Mouse (Mus musculus) yolk sac, embryonic 10.5 days (tissue): Measurements from ENCODE around the gene Klf3.

ENCODE experiments used
- DNase-seq: peaks from one replicate; pipeline ENCODE4 v3.0.0-alpha.2; 2017; ENCODE audit warnings: low spot score

Gene Klf3

DNA sequence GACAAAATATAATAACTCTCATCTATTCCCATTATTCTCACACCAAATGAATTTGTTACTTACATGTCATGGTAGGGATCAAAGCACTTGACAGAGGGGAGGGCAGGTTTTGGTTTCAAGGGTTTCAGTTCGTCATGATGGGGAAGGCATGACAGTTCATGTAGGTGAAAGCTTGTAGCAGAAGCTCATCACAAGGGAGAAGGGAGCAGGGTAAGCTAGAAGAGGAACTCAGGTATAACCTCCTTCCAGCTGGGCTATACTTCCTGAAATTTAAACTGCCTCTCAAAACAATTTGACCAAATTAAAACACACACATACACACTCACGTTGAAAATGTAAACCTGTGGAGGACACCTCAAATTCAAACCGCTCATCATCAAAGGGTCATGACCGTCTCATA, 32.1 kb downstream of the Klf3 start:
- DNase-seq: no peak

DNA sequence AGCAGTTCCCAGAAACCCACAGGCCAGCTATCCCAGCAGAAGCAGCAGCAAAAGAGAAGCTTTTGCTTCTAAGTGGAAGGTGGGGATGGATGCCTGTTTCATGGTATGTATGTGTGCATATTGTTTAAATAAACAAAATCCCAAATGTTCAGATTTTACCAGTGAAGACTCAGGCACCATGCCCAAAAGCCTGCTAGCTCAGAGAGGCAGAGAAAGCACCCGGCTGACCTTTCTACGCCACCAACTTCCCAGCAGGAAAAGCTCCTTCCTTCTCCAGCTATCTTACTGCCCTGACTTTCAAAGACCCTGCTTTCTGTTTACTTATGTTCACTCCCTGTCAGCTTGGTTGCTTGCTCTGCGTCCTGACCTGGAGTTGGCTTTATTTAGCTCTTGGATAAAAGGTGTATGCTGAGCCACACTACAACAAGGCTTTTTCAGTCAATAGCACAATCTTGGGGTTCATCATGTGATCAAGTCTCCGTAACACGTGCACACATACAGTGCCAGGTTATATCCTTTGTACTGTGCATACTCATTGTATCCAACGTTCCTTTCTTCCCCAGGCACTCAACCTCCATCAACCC, 35.9 kb downstream of the Klf3 start:
- peak; percentile 20 for DNase-seq

DNA sequence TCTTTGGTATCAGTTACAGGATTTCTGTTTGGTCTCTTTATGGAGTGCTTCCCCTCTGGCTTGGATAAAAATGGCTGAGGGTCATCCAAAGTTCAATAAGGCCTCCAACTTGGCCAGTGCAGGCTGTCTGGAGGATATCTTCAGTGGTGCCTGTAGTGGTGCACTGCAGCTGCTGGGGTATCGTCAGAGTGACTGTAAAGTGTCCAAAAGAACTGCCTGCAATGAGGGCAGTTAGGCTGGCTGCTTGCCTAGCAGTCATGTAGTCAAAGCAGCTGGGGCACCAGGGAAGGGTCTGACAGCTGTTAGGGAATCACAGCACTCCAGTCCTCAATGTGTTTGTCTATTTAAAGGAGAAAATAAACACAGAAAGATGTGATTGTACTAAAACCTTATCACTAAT, 36.9 kb downstream of the Klf3 start:
- no peak for DNase-seq

GRCm38 (mm10) chr5:64844622-64845021, 41.4 kb downstream of the Klf3 start:
- no peak for DNase-seq

DNA sequence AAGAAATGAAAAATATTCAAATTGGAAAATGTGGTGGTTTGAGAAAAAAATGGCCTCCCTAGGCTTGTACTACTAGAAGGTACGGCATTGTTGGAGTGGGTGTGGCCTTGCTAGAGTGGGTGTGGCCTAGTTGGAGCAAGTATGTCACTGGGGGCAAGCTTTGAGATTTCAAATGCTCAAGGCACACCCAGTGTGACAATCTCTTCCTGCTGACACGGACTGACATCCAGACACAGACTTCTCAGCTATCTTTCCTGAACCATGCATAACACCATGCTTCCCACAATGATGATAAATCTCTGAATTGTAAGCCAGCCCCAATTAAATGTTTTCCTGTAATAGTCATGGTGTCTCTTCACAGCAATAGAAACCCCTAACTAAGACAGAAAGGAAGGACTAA, 44.1 kb downstream of the Klf3 start:
- no peak for DNase-seq

DNA sequence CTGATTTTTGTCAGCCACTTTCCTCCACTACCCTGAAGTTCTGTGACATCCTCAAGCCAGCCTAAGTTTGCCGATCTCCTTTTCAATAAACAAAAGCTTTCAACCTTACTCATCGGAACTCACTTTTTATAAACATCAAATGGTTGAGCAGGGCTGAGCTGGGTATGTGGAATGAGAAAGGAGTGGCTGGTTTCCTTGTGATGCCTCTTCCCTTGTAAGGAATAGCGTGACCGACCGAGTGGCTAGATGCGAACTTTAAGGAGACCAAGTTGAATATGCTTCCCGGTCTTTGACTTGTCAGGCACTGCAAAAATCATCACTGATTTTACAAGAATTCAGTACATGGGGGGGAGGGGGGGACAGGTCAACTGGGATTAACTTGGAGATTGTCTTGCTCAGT, 46.7 kb downstream of the Klf3 start:
- no peak for DNase-seq

- DNase-seq: peak; percentile 56
Observed at GRCm38 (mm10) chr5:64852656-64853398, 49.6 kb downstream of the Klf3 start.

DNA sequence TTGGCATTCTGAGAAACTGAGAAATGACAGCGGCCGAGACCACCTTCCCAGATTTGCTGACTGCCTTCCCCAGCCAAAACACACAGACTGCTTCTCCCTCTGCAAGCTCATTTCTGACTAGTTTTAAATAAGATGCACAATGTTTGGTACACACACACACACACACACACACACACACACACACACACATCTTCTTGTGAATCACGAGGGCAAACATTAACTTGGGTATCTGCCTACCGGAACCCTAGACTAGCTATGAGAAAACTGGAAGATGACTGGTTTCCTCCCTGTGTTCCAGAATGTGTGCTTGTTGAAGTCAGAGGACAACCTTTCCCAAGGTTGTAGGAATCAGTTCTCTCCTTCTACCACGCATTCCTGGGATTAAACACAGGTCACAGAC, 50.2 kb downstream of the Klf3 start:
- DNase-seq: no peak

DNA sequence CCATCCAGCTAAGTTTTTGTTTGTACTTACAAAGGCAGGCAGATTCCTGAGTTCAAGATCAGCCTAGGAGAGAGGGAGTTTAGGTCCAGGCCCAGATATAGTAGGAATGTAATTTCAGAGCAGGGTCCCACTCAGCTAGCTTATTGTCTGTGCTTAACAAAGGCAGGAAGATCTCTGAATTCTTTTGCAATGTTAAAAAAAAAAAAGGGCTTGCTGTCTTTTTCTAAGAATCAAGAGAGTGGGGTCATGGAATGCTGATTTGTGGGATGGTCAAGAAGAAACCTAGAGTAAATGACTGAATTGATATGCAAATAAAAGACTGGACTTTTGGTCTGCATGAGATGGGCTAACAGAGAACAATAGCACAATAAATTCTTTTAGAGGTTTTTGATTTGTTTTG, 52.0 kb downstream of the Klf3 start:
- DNase-seq: no peak

DNA sequence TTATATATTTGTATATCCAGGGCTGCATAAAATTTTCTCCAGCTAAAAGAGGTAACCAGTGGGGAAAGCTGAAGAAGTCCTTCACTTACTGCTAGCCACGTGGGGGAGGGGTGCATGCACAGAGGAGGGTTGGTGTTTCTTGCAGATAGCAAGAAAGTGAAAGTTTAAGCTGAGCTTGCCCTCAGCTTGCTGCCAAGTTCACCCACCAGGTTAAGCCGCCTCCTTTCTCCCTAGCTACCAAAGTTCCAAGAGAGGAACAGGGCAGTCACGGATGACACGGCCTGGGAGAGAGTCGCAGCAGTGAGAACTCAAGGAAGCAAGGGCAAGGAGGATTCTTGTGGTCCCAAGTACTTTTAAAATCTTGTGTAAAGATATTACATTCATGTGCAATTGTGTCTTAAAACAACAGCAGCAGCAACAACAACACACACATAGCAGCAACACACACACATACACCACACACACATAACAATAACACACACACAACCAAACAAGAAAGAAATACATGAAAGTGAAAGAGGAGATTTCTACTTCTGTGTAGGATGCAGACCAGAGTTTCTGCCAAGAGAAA, 57.8 kb downstream of the Klf3 start:
- peak; percentile 44 for DNase-seq

DNA sequence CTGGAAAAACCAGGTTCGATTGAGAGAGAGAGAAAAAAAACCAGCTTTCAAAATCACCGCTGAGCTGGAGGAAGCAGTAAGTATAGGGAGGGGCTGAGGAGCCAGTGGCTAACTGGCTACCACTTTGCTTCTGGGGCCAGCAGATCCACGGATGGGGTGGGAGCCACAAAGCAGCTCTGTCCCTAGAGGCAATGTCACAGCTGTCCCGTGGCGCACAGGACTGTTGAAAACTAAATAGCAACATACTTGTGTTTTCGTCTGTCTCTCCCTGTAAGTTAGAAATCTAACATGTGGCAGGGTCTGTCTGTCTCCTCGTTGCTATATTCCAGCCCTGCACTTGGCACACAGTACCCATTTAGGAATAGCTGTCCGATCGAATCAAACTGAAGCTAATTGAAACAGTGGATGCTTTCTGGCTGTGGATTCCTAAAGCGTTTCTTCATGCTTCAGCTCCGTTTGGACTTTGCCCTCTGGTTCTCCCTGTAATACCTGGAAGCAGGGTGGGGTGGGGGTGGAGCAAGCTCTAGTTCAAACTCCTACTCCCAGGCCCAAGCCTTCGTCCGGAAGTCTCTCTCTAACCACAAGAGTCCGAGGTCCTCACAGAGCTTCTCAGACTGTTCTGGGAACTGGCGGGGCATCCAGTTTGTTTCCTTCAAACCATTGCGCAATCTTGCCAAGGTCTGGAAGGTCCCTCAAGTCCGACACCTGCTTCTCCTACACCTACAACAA, 58.4 kb downstream of the Klf3 start:
- peak; percentile 90 for DNase-seq

DNA sequence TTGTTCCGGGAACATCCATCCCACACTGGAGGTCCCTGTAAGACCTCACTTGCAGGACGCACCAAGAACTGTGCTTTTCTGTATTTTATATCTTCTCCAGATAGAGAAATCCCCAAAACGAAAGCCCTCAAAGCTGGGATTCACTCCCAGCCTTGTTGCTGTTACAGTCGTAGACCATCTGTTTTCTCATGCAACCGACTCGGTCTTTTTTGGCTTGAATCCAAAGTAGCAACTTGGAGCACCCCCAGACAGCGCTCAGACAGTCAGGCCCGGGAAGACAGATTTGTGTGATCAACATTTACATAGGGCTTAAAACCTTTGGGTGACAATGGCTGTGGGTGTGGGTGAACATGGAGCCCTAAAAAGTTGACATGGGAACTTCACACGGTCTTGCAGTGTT, 59.1 kb downstream of the Klf3 start:
- DNase-seq: no peak

GRCm38 (mm10) chr5:64864699-64865108, 61.5 kb downstream of the Klf3 start:
- DNase-seq: peak; percentile 70

GRCm38 (mm10) chr5:64865219-64865964, 62.2 kb downstream of the Klf3 start:
- no peak for DNase-seq

- DNase-seq: peak; percentile 56
Observed at GRCm38 (mm10) chr5:64866331-64867050, 63.3 kb downstream of the Klf3 start.

DNA sequence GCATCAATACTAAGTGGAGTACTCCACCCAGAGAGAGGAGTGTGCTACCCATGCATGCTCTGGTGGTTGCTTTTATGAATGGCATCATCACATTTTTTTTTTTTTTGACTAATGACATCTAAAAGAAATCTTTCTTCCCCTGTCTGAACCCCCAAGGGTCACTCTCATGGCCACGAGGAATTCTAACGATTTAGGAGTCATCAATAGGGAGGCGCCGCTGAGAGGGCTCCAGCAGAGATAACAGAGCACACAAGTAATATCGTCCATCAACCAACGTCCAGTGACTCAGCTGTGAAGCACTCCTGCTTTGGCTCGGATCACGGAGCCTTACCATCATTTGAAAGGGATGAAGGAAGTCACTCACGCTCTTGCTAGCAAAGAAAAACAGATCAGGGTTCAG, 63.9 kb downstream of the Klf3 start:
- DNase-seq: no peak

- no peak for DNase-seq
Observed at GRCm38 (mm10) chr5:64867551-64867950, 64.4 kb downstream of the Klf3 start.

DNA sequence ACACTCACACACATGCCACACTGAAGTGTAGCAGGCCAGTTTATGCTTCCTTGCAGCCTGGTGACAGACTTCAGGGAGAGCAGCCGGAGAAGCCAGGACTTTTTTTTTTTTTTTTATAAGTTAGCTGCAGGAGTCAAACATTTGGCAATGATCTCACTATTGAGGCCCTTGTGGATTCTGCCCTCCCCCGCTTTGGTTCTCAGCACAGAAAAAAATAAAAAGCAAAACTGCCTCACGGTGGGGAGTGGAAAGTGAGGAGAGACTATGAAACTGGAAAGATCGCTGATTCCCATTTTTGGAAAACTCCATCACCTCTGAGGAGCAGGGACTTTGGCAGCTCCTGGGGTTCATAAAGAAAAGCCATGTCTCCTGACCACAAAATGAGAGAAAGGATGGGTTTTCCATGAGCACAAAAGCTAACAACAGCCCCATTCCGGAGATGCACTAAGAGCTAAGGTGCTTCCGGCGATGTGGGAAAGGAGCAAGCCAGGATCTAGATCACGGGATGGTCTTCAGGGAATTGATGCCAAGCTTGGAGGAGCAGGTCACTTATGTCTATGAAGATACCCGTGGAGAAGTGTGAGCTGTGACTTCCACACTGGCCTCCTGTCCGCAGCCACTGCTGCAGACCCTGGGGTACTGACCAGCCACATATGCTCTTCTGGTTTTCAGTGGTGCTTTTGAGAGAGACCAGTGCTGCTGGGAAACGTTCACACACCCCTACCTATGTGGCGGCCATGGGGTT, 73.1 kb downstream of the Klf3 start:
- no peak for DNase-seq

DNA sequence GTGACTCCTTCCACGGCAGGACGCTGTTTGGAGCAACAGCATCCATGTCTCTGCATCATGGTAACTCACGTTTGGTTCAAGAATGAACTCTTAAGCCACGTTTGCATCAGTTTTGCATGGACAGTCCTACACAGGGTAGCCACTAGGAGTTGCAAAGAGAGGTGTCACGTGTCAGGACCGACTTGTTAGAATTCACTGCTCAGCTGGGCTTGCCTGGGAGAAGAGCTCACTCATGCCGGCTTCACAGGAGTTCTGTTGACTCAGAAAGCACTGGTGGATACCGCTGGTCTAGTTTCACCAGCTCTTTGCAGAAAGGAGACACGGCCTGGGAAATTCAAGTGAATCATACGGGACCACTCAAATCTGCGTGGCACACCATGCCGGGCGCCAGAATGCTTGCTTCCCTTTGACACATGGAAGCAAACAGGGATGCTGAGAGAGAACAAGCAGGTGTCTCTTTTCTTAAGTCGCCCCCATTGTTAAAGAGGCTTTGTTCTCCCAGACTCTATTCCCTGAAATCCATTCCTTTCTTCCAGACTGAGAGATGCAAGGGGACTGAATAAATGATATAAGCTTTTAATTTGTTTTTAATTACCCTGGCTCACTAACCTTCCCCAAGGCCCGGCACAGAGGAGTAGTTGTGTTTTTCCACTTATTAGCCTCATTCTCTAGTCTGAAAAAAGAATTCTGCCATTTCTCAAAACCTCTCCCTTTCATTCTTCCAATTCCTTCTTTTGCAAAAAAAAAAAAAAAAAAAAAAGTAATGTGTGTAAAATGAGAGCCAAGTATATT, 74.2 kb downstream of the Klf3 start:
- DNase-seq: peak; percentile 18

DNA sequence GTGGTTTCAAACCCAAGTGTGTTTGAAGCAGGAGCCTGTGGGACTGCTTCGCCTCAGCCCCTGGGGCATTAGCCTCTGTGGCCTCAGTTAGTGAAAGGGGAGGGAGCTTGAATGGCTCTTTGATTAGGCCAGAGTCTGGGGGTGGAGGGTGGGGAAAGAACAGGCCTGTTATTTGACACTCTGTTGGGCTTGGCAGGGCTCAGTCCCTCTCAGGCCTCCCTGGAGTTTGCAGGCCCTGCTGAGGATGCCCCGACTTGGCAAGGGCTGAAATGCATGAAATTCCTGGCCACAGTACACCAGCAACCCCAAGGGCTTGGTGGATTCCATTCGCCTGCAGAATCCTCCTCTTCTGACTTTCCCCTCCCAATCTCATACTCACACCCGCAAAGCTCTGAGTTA, 74.8 kb downstream of the Klf3 start:
- peak; percentile 82 for DNase-seq
